Mouse (Mus musculus) midbrain, embryonic 12.5 days (tissue): ENCODE measurements around the gene Creg1. TPM values are rescaled to one million over a fixed set of nuclear protein-coding genes. Genes with fewer than 3 reads are reported as not detected.
A peak's percentile ranks its signal among the peaks of the same experiment; 100 is the strongest.

ENCODE experiments used
- ATAC-seq: fragments of 200-750 bp; cut with Nextera tagmentation; 2 replicates; pipeline ENCODE4 v1.8.0; 2017; ENCODE audit warnings: low read depth, moderate TSS enrichment, moderate library complexity; ENCODE audit not compliant: low FRiP score
- H3K27ac ChIP-seq: fragments of 300-500 bp; sonication (generic); replicated peaks from 2 replicates; pipeline ENCODE4 v1.5.1; 2016; ENCODE audit warnings: mild to moderate bottlenecking
- H3K27me3 ChIP-seq: fragments of 300-500 bp; sonication (generic); 2 replicates; pipeline ENCODE4 v1.6.1; 2016; ENCODE audit warnings: mild to moderate bottlenecking
- H3K36me3 ChIP-seq: fragments of 300-500 bp; sonication (generic); 2 replicates; pipeline ENCODE4 v1.6.1; 2016
- H3K4me1 ChIP-seq: fragments of 300-500 bp; sonication (generic); 2 replicates; pipeline ENCODE4 v1.6.1; 2016
- H3K4me2 ChIP-seq: fragments of 300-500 bp; sonication (generic); replicated peaks from 2 replicates; pipeline ENCODE4 v1.6.1; 2016; ENCODE audit warnings: mild to moderate bottlenecking, moderate library complexity
- H3K4me3 ChIP-seq: fragments of 300-500 bp; sonication (generic); 2 replicates; pipeline ENCODE4 v1.5.1; 2016; ENCODE audit warnings: mild to moderate bottlenecking
- H3K9ac ChIP-seq: fragments of 300-500 bp; sonication (generic); replicated peaks from 2 replicates; pipeline ENCODE4 v1.6.1; 2016; ENCODE audit warnings: mild to moderate bottlenecking, moderate library complexity
- H3K9me3 ChIP-seq: fragments of 300-500 bp; sonication (generic); 2 replicates; pipeline ENCODE4 v1.6.1; 2016; ENCODE audit warnings: mild to moderate bottlenecking
- WGBS: fragments of 180-500 bp; shearing (Covaris S2); methylation state at CpG from one replicate; pipeline ENCODE4 v1.1.7; 2016; 5-methylcytosine and 5-hydroxymethylcytosine counted together
- polyA plus RNA-seq: library from polyadenylated mRNA; unstranded; fragments of >200 nt; fragmentation: Nextera tagmentation; extraction: Ambion mirVana; gene quantifications from 2 replicates; pipeline ENCODE4 v1.2.1, GENCODE M21; 2016

Gene Creg1
- polyA plus RNA-seq, 1 experiment from 2014 or later, result 31.6 TPM

DNA sequence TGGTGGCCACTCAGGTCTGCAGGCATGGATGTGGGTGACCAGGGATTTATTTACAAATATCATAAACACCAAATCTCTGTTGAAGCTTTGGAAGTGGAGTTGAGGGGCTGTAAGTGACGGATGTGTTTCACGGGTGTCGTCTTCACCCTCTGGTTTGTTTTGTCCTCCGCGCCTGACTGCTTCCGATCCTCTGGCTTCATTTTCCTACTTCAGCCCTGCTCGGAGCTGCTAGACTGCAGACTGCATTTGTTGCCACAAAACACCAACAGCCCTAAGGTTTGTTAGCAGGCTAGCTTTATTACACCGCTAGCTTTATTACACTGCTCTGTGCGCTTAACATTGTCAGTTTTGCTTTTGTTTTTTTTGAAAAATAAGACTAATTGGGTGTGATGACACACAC is 27.9 kb downstream of the Creg1 start:
- no peak for ATAC-seq
- Histone ChIP-seq H3K27me3 (peaks cover 32% of the 10 kb centered on the region), H3K4me2 (no peak overlapping the region), H3K4me3 (no peak overlapping the region), H3K9me3 (no peaks in the 10 kb centered on the region), H3K9ac (no peak overlapping the region), H3K4me1 (no peaks in the 10 kb centered on the region), H3K27ac (no peak overlapping the region), H3K36me3 (no peaks in the 10 kb centered on the region)
- WGBS, result 82% methylated on average over 9 of the region's 9 CpGs

DNA sequence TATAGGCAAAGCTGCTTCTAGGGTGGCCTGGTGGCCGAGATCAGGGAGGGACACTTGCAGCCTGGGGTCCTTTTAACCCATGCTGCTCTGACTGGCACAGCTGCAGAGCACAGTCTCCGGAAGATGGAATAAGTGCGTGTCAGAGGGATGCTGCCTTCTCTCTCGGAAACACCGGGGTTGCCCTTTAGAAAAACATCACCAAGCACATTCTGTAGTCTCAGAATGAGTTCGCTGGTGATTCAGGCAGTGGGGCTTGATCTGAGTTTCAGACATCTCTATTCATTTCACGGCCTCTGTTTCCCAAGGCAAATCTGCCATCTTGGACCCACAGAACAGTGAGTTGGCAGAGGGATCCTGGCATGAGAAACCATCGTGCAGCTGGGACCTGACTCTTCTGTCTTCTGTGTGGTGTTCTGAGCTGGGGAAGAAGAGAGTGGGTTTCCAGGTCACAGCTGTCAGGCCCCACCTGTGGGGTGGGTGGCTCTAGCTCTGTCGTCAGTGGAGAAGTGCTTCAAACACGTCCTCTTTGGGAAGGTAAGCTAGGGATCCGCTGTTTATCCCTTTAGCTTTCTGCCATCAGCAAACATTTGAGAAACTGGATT is 38.3 kb downstream of the Creg1 start:
- H3K36me3 ChIP-seq, result no peaks in the 10 kb centered on the region
- ATAC-seq, result no peak
- no peaks in the 10 kb centered on the region; the same call in 1 of the 2 replicates for H3K4me1 ChIP-seq
- H3K9ac ChIP-seq, result no peak overlapping the region
- no peak overlapping the region for H3K4me2 ChIP-seq
- peaks cover 11% of the 10 kb centered on the region; the same call in 1 of the 2 replicates for H3K27me3 ChIP-seq
- H3K27ac ChIP-seq, result no peak overlapping the region
- peaks cover 7% of the 10 kb centered on the region; the same call in 1 of the 2 replicates for H3K9me3 ChIP-seq
- 73% methylated on average over 11 of the region's 11 CpGs for WGBS
- no peak overlapping the region for H3K4me3 ChIP-seq

DNA sequence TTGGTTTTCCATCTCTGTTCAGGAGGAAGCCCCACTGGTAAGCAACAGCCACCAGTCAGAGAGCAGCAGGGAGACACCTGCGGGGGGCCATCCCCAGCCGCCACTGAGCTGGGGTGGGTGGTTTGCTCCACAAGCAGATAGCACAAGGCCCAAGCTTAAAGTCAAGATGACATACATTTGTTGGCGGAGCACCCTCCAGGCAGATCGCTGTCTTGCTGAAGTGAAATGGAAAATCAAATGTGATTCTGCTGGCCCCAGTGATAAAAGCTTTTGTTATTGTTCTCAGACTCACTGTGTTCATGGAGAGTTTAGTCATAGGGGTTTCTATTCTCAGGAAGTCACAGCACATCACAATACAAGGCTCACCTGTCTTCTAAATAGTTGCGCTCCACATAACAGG is 39.6 kb downstream of the Creg1 start:
- ATAC-seq, result no peak
- whole genome bisulfite sequencing, result 87% methylated on average over 5 of the region's 5 CpGs
- no peak overlapping the region for H3K27ac ChIP-seq
- no peak overlapping the region for H3K9ac ChIP-seq
- no peaks in the 10 kb centered on the region for H3K36me3 ChIP-seq
- H3K9me3 ChIP-seq, result peaks cover 7% of the 10 kb centered on the region; the same call in 1 of the 2 replicates
- H3K27me3 ChIP-seq, result peaks cover 15% of the 10 kb centered on the region
- no peaks in the 10 kb centered on the region; the same call in 1 of the 2 replicates for H3K4me1 ChIP-seq
- no peak overlapping the region for H3K4me2 ChIP-seq
- H3K4me3 ChIP-seq, result no peak overlapping the region

DNA sequence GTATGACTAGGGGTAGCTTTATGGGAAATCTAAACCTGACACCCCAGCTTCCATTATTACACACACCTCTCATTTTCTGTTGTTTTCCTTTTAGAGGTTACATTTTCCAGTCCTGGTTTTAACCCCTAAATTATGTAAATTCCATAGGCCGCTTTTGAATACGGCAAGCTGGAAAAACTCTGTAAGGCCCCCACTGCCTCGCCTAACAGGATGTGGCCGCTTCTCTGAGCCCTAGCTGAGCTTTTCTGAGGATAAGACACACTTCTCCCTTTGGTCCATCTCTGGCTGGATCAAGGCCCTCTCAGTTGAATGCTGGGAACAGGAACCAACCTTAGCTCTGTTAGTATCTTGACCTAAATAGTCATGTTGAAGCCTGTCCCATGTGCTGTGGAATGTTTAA is 40.6 kb downstream of the Creg1 start:
- Histone ChIP-seq H3K27ac (no peak overlapping the region), H3K27me3 (peaks cover 15% of the 10 kb centered on the region), H3K9me3 (peaks cover 7% of the 10 kb centered on the region; the same call in 1 of the 2 replicates), H3K4me2 (no peak overlapping the region), H3K4me1 (no peaks in the 10 kb centered on the region; the same call in 1 of the 2 replicates), H3K36me3 (no peaks in the 10 kb centered on the region), H3K9ac (no peak overlapping the region), H3K4me3 (no peak overlapping the region)
- 91% methylated on average over 4 of the region's 4 CpGs for WGBS
- ATAC-seq, result no peak

DNA sequence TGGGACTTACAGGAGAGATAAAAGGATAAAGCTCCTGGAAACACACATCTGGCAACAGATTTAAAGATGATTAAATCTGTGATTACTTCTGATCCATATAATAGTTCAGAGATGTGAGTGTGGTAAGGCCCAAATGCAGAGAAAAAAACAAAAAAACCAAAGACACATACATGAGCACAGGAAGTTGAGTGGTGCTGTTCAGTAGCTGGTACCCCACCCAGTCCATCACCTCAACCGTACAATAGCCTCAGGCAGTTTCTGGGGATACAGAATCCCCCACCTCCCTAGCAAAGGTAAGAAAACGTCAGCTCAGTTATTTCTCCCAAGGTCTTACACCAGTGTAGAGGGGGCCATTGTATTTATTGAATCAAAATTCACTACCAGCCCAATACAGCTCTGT is 47.1 kb downstream of the Creg1 start:
- WGBS, result 82% methylated on average over 2 of the region's 2 CpGs
- H3K4me1 ChIP-seq, result peaks cover 24% of the 10 kb centered on the region
- no peak for ATAC-seq
- no peaks in the 10 kb centered on the region for H3K9me3 ChIP-seq
- H3K4me3 ChIP-seq, result no peak overlapping the region
- H3K36me3 ChIP-seq, result no peaks in the 10 kb centered on the region
- no peak overlapping the region for H3K9ac ChIP-seq
- H3K27ac ChIP-seq, result no peak overlapping the region
- H3K27me3 ChIP-seq, result peaks cover 46% of the 10 kb centered on the region
- H3K4me2 ChIP-seq, result no peak overlapping the region

DNA sequence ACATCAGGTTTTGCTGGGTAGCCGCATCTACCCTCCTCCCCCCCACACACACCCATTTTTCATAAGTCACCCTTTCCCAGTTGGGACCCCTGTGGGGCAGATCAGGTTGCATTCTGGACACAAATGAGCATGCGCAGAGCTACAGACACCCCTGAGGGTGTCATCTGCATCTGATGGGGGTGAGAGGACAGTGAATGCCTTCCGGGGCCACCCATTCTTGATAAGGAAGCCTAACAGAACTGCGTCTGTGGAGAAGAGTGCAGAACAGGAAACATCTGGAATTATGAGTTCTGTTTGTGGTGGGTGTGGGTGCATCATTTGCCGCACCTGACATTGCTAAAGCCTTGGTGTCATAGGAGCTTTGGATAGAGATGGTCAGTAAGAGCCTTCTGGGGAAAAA is 47.6 kb downstream of the Creg1 start:
- H3K4me2 ChIP-seq, result no peak overlapping the region
- H3K4me1 ChIP-seq, result peaks cover 24% of the 10 kb centered on the region
- H3K4me3 ChIP-seq, result no peak overlapping the region
- peaks cover 51% of the 10 kb centered on the region for H3K27me3 ChIP-seq
- WGBS, result 92% methylated on average over 5 of the region's 5 CpGs
- H3K27ac ChIP-seq, result no peak overlapping the region
- H3K9ac ChIP-seq, result no peak overlapping the region
- no peaks in the 10 kb centered on the region for H3K36me3 ChIP-seq
- no peaks in the 10 kb centered on the region for H3K9me3 ChIP-seq
- no peak for ATAC-seq

DNA sequence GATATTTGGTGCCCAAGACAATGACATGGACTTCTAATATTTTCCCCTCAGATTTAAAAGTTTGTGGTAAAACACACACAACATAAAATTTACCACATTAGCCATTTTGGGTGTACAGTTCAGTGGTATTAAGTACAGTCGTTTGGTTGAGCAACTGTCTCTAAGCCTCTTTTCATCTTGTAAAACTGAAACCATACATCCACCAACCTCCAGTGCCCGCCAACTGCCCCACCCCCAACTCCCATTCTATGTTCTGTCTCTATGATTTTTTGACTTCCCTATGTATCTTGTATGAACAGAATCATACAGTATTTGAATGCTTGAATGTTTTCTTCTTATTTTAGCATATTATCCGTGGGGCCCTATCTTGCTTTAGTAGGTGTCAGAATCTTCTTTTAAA is 49.2 kb downstream of the Creg1 start:
- ATAC-seq, result no peak
- no peak overlapping the region for H3K27ac ChIP-seq
- peaks cover 64% of the 10 kb centered on the region for H3K27me3 ChIP-seq
- H3K4me1 ChIP-seq, result peaks cover 30% of the 10 kb centered on the region
- H3K4me3 ChIP-seq, result no peak overlapping the region
- 87% methylated on average over 3 of the region's 3 CpGs for WGBS
- H3K9me3 ChIP-seq, result no peaks in the 10 kb centered on the region
- no peaks in the 10 kb centered on the region for H3K36me3 ChIP-seq
- H3K4me2 ChIP-seq, result no peak overlapping the region
- no peak overlapping the region for H3K9ac ChIP-seq

DNA sequence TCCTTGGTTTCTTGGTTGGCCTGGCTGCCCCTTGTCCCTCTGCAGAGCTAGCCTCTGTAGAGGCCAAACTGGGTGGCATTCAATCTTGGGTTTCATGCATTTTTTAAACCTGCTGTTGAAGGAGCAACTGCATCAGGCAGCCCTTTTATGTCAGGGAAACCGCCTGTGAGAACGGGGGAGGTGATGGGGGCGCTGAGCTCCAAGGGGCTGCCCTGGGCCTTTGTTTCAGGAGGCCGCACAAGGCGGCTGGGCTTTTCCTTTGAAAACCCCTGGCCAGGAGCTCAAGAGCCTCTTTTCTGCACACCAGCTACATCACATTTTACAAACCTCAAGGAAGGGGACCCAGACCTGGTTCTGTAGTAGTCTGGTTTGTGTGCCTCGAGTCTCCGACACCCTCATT is 50.6 kb downstream of the Creg1 start:
- Histone ChIP-seq H3K9me3 (no peaks in the 10 kb centered on the region), H3K27me3 (peaks cover 72% of the 10 kb centered on the region), H3K36me3 (no peaks in the 10 kb centered on the region), H3K9ac (0 out of 2 replicates have a peak overlapping the region, but pooled peaks have one; percentile 31), H3K4me2 (peak overlapping the region; percentile 44), H3K4me1 (peaks cover 38% of the 10 kb centered on the region), H3K27ac (peak overlapping the region; percentile 89), H3K4me3 (no peak overlapping the region; the same call in 1 of the 2 replicates)
- ATAC-seq, result peak; percentile 77
- WGBS, result 2% methylated on average over 7 of the region's 7 CpGs

DNA sequence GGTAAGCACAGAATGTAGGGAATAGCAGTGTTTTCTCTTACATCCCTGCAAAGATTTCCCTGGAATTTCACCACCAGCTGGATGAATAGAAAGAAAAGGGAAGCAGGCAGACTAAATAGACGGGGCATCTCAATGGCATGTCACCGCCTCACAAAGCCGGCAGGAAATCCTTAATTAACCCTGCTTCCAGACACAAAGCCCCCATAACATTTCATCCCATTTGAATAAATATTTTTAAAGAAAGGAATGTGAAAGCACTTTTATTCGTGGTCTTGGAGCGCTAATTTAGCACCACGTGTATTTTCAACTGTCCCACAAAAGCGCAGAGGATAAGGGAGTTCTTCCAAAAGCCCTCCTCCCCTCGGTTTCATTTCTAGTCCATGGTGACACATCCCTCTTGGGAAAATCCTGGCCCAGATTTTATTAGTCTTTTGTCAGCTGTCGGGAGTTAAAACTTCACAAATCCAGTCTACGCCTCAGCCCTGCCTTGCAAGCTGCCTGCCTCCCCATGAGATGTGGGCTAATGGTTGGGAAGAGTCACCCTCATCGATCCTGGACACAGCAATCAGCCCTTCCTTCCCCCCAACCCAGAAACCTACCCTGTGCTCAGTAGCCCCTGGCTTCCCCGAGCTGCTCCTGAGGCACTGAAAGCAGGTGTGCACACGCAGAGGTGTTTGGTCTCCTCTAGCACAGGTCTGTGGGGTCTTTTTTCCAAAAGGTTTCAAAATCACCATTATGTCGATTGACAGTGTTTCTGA is 51.2 kb downstream of the Creg1 start:
- Histone ChIP-seq H3K27ac (peak overlapping the region; percentile 89), H3K4me3 (peak overlapping the region; percentile 4; the same call in 1 of the 2 replicates), H3K27me3 (peaks cover 78% of the 10 kb centered on the region), H3K4me2 (peak overlapping the region; percentile 44), H3K36me3 (no peaks in the 10 kb centered on the region), H3K4me1 (peaks cover 38% of the 10 kb centered on the region), H3K9ac (peak overlapping the region; percentile 28; the same call in 1 of the 2 replicates), H3K9me3 (no peaks in the 10 kb centered on the region)
- WGBS, result 7% methylated on average over 14 of the region's 14 CpGs
- peak; percentile 50 for ATAC-seq

DNA sequence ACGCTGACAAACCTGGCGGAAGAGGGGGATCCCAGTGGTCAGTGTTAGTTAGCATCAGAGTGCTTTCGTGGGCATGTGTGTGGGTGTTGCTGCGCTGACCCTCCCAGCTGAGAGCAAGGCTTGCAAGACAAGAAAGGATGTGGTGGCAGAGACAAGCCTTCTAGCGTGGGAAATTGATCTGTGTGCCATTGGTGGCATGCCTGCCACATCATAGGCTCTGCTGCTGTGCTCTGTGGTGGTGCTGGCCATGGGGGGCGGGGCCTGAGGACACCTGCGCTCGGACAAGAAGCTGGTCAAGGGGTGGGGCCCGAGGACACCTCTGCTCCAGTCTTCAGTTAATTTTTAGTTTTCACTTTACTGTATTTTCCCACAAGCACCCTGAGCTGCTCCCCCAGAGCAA is 52.8 kb downstream of the Creg1 start:
- Histone ChIP-seq H3K36me3 (no peaks in the 10 kb centered on the region), H3K4me1 (peaks cover 38% of the 10 kb centered on the region), H3K9ac (no peak overlapping the region), H3K27me3 (peaks cover 71% of the 10 kb centered on the region), H3K9me3 (no peaks in the 10 kb centered on the region), H3K4me2 (no peak overlapping the region), H3K4me3 (no peak overlapping the region), H3K27ac (no peak overlapping the region)
- 87% methylated on average over 9 of the region's 9 CpGs for WGBS
- no peak for ATAC-seq

DNA sequence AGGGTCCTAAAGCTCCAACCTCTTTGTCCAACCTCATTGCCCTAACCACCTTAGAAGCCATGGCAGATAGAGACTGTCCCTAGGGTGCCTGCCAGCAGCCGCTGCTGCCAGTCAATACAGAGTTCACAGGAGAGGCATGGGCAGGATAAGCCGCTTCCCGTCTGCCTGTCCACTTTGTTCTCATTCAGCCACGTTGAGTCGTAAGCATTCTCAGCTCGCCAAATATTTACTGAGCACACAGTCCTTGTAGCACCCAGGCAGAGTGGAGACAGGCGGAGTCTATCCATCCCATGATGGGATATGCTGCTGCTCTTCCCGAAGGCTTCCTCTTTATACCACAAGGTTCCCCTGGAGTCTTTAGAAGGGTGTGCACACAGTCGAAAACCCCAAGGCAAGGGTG is 53.7 kb downstream of the Creg1 start:
- no peak for ATAC-seq
- 54% methylated on average over 9 of the region's 9 CpGs for WGBS
- Histone ChIP-seq H3K4me2 (no peak overlapping the region), H3K9ac (no peak overlapping the region), H3K4me3 (no peak overlapping the region), H3K27me3 (peaks cover 71% of the 10 kb centered on the region), H3K27ac (no peak overlapping the region), H3K36me3 (no peaks in the 10 kb centered on the region), H3K9me3 (no peaks in the 10 kb centered on the region), H3K4me1 (peaks cover 38% of the 10 kb centered on the region)

DNA sequence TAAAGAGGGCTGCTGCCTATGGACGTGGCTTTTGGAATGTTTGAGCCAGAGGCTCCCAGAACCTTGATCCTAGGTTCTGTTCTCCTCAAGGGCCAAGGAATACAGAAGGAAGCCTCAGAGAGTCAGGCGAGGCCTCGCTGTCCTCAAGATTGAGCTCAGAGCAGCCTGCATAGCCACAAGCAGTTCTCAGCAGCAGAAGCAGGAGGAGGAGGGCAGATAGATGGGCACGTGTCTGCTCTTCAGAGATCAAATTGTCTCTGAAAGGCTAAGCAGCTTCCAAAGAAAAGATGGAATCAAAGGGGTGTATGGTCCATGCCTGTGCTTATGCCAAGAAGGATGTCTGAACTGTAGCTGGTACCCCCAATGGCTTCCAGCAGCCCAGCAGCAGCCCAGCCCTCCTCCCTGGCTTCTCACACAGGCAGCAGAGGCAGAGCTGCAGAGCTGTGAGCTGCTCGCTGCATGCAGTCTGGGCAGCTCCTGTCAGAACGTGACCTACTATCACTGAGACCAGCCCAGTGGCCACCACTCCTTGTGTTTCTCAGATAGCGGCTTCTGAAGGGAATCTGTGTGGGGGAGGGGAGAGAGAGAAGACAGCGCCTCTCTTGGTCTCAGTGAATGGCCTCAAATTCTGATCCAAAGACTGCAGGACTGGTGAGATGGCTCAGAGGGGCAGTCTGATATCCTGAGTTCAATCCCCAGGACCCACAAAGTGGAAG is 54.8 kb downstream of the Creg1 start:
- H3K9me3 ChIP-seq, result no peaks in the 10 kb centered on the region
- H3K36me3 ChIP-seq, result no peaks in the 10 kb centered on the region
- no peak overlapping the region for H3K9ac ChIP-seq
- peaks cover 61% of the 10 kb centered on the region for H3K27me3 ChIP-seq
- no peak overlapping the region for H3K4me2 ChIP-seq
- no peak overlapping the region; the same call in 1 of the 2 replicates for H3K27ac ChIP-seq
- H3K4me3 ChIP-seq, result no peak overlapping the region
- H3K4me1 ChIP-seq, result peaks cover 35% of the 10 kb centered on the region
- ATAC-seq, result no peak
- WGBS, result 31% methylated on average over 8 of the region's 8 CpGs
